11 mouse cellular contexts compared by ENCODE assay signal in the genomic region with DNA sequence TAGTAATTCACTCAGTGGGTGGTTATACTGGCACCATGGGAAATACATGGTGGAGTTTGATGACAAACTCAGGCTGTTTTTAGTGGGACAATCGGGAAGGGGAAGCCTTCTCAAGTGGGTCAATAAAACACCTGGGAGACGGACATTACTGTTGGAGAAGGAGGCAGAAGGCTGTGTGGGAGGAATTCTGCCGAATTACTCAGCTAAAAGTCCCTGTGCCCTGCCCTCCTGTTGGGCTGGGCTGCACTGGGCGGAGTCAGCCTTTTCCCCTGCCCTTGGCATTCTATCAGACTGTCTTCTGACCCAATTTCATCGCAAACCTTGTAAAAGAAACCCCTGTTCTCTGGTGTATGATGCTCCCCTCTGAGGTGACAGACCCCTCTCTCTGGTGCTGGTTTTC. TPM values are rescaled to one million over a fixed set of nuclear protein-coding genes. Genes with fewer than 3 reads are reported as not detected.
DNase-seq lines count a peak whose midpoint lies in the region; ATAC-seq lines count a peak whose summit lies in the region.
"Had no signal": no experiment of that assay in that cellular context is flagged by ENCODE, and none has a peak within 500 bp of the region (broad histone marks: within the 10 kb centered on the region; RNA-seq: fewer than 3 reads in every experiment).

No protein-coding gene starts in this region.

- no peak for ATAC-seq in kidney, embryonic 16.5 days (ENCODE audit: low FRiP score, low TSS enrichment)
- no peak for ATAC-seq in kidney, embryonic 14.5 days (ENCODE audit: low FRiP score, low TSS enrichment)
- ATAC-seq in hematopoietic stem cell, adult 5-6 weeks (replicated peaks in 1 of 2; ENCODE audit: insufficient read depth in 1 of 2, low FRiP score in 2 of 2, low TSS enrichment in 1 of 2, low read depth in 1 of 2, poor library complexity in 2 of 2, severe bottlenecking in 2 of 2): peak; percentile 24 to 29; a peak in 1 of 4 replicates

- H3K4me1 ChIP-seq in kidney, embryonic 16.5 days (ENCODE audit: insufficient read depth, low read length): peaks cover 42% of the 10 kb centered on the region
- peaks cover 20% of the 10 kb centered on the region; the same call in 1 of the 2 replicates for H3K4me1 ChIP-seq in kidney, embryonic 14.5 days (ENCODE audit: control insufficient read depth, insufficient read depth, low read length)

- H3K4me2 ChIP-seq in kidney, embryonic 16.5 days (replicated peaks; ENCODE audit: low read depth, low read length): 0 out of 2 replicates have a peak overlapping the region, but pooled peaks have one; percentile 26
- H3K4me2 ChIP-seq in kidney, embryonic 14.5 days (replicated peaks; ENCODE audit: low read depth, low read length): no peak overlapping the region

- no peak overlapping the region for H3K4me3 ChIP-seq in kidney, embryonic 16.5 days (ENCODE audit: low read length)
- no peak overlapping the region for H3K4me3 ChIP-seq in kidney, embryonic 14.5 days (ENCODE audit: low read length)

- H3K27ac ChIP-seq in kidney, embryonic 16.5 days (ENCODE audit: low read length): no peak overlapping the region
- no peak overlapping the region for H3K27ac ChIP-seq in kidney, embryonic 14.5 days (ENCODE audit: low read depth, low read length)

- WGBS in kidney, embryonic 16.5 days: 20% methylated on average over 5 of the region's 5 CpGs
- 22% methylated on average over 5 of the region's 5 CpGs for WGBS in kidney, embryonic 14.5 days

- H3K36me3 ChIP-seq in kidney, embryonic 16.5 days (ENCODE audit: insufficient read depth, low read length): no peaks in the 10 kb centered on the region
- H3K36me3 ChIP-seq in kidney, embryonic 14.5 days (ENCODE audit: control insufficient read depth, insufficient read depth, low read length): no peaks in the 10 kb centered on the region

- H3K9me3 ChIP-seq in kidney, embryonic 16.5 days (ENCODE audit: low read length): no peaks in the 10 kb centered on the region
- no peaks in the 10 kb centered on the region for H3K9me3 ChIP-seq in kidney, embryonic 14.5 days (ENCODE audit: control insufficient read depth, low read length)

- DNase-seq in NIH3T3 (ENCODE audit: low read depth): peak; percentile 68
- peak; percentile 51 for DNase-seq in spleen, adult 12 weeks (ENCODE audit: low spot score)
- no peak for DNase-seq in gastrocnemius, postnatal 4 days (ENCODE audit: low spot score in 2 of 2)
- DNase-seq in left cerebral cortex, adult 8-10 months (ENCODE audit: low spot score in 2 of 2): no peak
- DNase-seq in cerebellum, adult 11 months: no peak
- DNase-seq: gastrocnemius, postnatal 10 days; kidney, adult 8-10 months; right cerebral cortex, adult 18-20 months had no signal

- no peaks in the 10 kb centered on the region for H3K27me3 ChIP-seq in kidney, embryonic 16.5 days (ENCODE audit: insufficient read depth, low read length)
- no peaks in the 10 kb centered on the region for H3K27me3 ChIP-seq in kidney, embryonic 14.5 days (ENCODE audit: control insufficient read depth, insufficient read depth, low read length)

- H3K9ac ChIP-seq in kidney, embryonic 16.5 days (replicated peaks; ENCODE audit: low read length): no peak overlapping the region
- H3K9ac ChIP-seq in kidney, embryonic 14.5 days (ENCODE audit: low read depth, low read length): no peak overlapping the region

RNA-seq across cellular contexts. Expression of a gene that starts 10.3 kb away (rescaled TPM):
- polyA plus RNA-seq in kidney, embryonic 16.5 days (2015; fragmentation: Nextera tagmentation; extraction: Ambion mirVana): 4.4 and 5.1 TPM in 2 replicates
- 5.6 and 6.0 TPM in 2 replicates for polyA plus RNA-seq in kidney, embryonic 14.5 days (2014; fragmentation: Nextera tagmentation; extraction: Ambion mirVana)
- total RNA-seq in hematopoietic stem cell, adult 5-6 weeks (2017): 35.4 and 39.5 TPM in 2 replicates
- 10 to 100 TPM; 14.1 to 15.1 TPM for total RNA-seq in gastrocnemius, postnatal 4 days (2021)
- total RNA-seq in left cerebral cortex, adult 8-10 months (2022): 1 to 10 TPM; 2.5 to 4.4 (median 3.3) TPM

Comparison
In these comparisons a context has a peak if more than half of its experiments do, and no peak if none do; other contexts are left out.
1. ATAC-seq: peak in hematopoietic stem cell, adult 5-6 weeks (2 of 2); none in kidney, embryonic 16.5 days (single experiment) and kidney, embryonic 14.5 days (single experiment).
2. DNase-seq: peak in NIH3T3 (single experiment) and spleen, adult 12 weeks (single experiment); none in gastrocnemius, postnatal 4 days (0 of 2), left cerebral cortex, adult 8-10 months (0 of 2) and cerebellum, adult 11 months (single experiment).